Mouse (Mus musculus): ENCODE results near the gene Ada.
A peak's percentile ranks its signal among the peaks of the same experiment; 100 is the strongest.

Gene Ada

GRCm38 (mm10) chr2:163732021-163732420 is 18.0 kb downstream of the Ada start:
- DNase-seq (ENCODE audit: low read depth, low spot score): no peak

- DNase-seq (ENCODE audit: low read depth, low spot score): no peak
Measured at GRCm38 (mm10) chr2:163728300-163728699, 21.7 kb downstream of the Ada start.

DNA sequence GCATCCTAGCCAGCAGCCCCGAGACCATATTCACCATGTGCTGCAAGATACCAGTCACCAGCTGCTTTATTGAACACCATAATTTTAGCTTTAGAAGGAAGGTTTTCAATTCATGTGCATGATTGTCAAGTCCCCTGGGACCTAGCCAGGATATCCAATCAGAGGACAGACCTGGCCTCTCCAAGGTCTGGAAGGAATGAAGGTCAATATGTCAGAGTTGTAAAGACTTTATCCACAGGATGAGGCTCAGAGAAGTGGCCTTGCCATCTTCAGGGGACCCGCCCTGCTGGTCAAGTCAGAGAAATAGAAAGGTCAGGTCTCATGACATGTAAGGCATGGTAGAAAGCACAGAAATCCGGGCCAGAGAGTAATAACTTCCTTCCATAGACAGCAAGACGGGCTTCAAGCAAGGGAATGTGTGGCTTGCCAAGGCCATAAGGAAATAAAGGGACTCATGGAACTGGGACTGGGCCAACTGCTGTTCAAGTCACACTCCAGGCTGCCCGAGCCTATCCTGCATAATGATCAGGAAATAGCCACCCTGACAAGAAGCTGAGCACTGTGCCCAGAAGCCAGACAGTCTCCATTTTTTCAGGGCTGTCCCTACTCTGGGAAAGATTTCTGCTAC is 23.2 kb downstream of the Ada start:
- DNase-seq (ENCODE audit: low read depth, low spot score): no peak

DNA sequence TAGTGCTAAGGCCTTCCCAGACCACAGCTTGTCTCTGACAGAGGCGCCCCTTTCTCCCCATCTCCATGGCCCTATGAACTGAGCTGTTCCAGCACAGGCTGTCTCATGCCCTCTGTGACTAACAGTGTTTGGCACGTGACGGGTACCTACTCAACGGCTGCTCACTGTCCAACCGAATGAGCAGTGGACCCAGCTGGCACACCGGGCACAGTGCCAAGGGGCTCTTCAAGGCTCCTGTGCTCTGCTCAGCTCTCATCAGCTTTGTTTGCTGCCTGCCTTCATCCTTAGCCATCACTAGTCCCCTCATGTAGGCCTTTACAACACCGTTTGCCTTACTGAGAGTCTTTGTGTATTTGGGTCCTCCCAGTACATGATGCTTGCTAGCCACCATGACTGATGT is 27.5 kb downstream of the Ada start:
- peak; percentile 39 for DNase-seq (ENCODE audit: low read depth, low spot score)

DNA sequence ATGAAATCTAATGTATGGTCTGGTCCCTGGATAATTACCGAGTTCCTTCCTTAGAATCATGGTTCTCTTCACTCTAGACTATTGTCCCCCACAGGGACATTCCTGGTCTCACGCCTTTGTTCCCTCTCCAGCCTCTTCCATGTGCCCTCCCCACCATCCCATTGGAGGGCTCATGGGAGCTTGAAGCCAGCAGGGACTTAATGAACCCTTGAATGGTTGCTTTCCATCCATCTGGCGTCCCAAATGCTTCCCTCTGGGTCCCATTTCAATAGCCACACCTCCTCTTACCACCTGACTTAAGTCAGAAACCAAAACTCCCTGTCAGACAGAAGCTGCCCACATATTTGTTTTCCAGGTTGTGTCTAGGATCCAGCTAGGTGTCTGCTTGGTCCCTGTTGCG is 30.4 kb downstream of the Ada start:
- DNase-seq (ENCODE audit: low read depth, low spot score): no peak

- peak; percentile 73 for DNase-seq (ENCODE audit: low read depth, low spot score)
Measured at GRCm38 (mm10) chr2:163718951-163719603, 31.0 kb downstream of the Ada start.

DNA sequence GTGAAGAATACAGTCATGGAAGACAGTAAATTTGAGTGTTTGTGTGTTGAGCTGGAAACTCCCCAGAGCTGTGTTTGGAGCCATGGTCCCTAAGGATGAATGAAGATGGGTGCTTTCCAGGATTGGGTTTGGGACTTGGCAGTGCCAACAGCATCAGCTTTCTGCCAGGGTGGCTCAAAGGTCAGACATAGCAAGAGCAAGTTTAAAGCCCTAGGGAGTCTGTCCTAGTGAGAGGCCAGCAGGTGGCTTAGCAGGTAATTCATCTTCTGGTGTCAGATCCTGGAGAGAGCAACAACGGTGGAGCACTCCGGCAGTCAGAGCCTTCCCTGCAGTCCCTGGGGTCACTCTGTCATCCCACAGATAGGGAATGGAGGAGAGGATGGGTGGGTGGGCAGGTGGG is 31.5 kb downstream of the Ada start:
- no peak for DNase-seq (ENCODE audit: low read depth, low spot score)

- DNase-seq (ENCODE audit: low read depth, low spot score): no peak
Measured at GRCm38 (mm10) chr2:163716853-163717252, 33.2 kb downstream of the Ada start.

GRCm38 (mm10) chr2:163716448-163716847 is 33.6 kb downstream of the Ada start:
- DNase-seq (ENCODE audit: low read depth, low spot score): no peak

DNA sequence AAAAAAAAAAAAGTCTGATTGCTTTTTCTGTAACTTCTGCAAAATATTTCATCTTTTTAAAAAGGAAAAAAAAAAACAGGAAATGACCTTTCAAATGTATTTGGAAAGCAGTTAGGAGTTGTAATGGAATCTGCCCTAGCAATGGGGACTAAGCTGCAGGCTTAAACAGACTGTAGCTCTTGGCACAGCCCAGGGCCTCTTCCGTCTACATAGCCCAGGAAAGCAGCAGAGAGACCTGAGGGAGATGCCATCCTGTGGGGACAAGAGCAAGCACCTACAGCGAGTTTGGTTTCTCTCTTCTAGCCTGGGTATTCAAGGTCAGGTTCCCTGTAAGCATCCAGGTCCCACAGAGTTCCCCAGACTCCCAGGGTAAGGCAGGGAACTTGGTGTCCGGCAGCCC is 36.7 kb downstream of the Ada start:
- no peak for DNase-seq (ENCODE audit: low read depth, low spot score)

DNA sequence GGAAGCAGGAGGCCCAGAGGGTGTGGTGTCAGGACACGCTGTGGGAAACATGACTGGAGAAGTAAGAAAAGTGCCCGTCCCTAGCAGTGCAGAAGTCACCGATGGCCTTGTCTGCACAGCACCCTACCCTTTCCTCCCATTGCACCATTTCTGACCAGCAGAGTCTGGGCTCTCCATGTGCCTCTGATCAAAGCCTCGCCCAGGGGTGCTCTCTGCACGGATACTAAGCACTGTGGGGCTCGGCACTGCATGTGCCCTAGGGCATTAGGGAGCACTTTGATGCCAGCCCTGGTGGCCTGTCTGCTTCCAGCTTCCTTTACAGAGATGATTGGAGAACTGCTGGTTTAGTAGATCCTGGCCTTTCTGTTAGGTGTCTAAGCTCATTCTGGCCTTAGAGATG is 37.2 kb downstream of the Ada start:
- no peak for DNase-seq (ENCODE audit: low read depth, low spot score)

- DNase-seq (ENCODE audit: low read depth, low spot score): no peak
Measured at GRCm38 (mm10) chr2:163712473-163712872, 37.6 kb downstream of the Ada start.

DNA sequence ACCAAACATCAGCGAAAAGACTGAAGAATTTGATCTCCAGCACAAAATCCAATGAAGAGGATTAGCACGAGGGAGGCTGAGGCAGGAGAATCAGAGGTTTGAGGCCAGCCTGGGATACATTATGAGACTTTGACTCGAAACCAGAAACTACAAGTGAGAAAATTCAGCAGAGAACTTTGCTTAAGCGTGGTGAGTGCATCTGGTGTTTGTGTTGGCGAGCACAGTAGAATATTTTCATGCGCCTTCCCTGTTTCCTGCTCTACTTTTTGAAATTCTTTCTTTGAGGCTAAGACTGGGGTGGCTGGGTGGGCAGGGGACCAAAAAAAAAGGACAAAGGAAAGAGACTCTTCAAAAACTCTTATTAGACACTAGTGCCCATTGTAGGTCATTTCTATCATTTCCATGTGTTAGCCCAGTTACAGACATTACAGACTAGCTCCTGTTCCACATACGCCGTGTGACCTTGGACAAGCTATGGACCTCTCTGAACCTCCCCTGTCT is 38.6 kb downstream of the Ada start:
- DNase-seq (ENCODE audit: low read depth, low spot score): no peak

GRCm38 (mm10) chr2:163710606-163711159 is 39.4 kb downstream of the Ada start:
- no peak for DNase-seq (ENCODE audit: low read depth, low spot score)

DNA sequence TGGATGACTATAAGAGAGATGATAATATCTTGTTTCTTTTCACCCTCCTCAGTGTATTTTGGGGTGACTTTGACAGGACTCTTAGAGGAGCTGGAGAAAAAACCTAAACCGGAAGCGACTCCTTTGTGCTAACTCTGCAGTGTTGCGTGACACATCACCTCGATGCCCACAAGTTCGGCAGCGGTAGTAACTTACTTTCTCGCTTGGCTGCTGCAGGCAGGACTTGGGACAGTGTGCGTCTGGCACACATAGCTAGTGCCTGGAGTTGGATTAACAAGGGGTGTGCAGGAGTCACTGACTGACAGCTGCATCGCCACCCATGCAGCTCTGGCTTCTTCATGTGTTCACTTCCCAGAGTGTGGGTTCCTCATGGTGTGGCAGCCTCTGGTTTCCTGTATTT is 40.0 kb downstream of the Ada start:
- no peak for DNase-seq (ENCODE audit: low read depth, low spot score)

- DNase-seq (ENCODE audit: low read depth, low spot score): no peak
Measured at GRCm38 (mm10) chr2:163708763-163709250, 41.2 kb downstream of the Ada start.

- no peak for DNase-seq (ENCODE audit: low read depth, low spot score)
Measured at GRCm38 (mm10) chr2:163708321-163708720, 41.7 kb downstream of the Ada start.

GRCm38 (mm10) chr2:163703599-163704260 is 46.3 kb downstream of the Ada start:
- no peak for DNase-seq (ENCODE audit: low read depth, low spot score)

DNA sequence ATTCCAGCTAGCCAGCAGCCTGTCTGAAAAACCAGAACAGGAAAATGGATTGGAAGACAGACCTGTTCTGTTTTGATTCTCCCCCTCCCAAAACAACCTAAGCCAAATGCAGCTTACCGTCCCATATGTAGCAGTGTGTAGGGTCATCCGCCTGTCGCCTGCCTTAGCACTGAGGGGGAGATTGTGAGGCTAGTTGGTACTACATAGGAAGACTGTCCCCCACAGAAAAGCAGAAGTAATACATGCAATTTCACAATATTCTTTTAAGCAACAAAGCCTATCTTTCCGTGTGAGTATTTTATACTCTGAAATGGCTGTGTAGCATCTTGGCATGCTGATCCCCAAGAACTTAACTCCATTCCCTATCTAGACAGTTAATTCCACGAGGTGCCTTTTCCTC is 47.1 kb downstream of the Ada start:
- no peak for DNase-seq (ENCODE audit: low read depth, low spot score)

GRCm38 (mm10) chr2:163702431-163702830 is 47.6 kb downstream of the Ada start:
- DNase-seq (ENCODE audit: low read depth, low spot score): no peak

DNA sequence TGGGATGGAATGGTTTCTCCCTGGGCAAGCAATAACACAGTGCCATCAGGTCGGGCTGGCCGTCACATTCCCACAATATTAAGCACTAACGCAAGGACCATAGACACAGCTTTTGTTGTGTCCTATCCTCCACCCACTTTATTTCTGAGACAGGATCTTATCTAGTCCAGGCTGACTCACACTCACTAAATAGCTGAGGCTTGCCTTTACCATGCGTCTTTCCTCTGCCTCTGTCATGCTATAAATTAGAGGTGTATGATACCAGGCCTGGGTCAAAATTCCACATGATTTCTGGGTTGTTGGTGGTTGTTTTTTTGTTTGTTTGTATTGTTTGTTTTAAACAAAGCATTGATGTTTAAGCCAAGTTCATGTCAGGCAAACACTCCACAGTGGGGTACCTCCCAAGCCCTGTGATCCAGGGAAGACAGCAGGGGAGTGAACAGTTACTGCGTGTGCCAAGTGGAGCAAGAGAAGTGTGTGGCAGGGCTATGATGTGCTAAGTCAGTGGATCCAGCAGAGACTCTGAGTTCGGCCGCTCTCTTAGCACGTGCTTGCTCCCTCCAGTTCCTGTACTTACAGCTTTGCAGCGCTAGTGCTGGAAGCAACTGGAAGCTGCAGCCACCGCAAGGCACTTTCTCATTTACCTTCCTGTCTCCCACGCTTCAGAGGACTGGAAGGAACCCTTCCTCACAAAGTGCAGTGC is 50.8 kb downstream of the Ada start:
- DNase-seq (ENCODE audit: low read depth, low spot score): no peak

All from brain, embryonic 18.5 days (tissue).